Mouse (Mus musculus): ENCODE measurements around the gene AU015836.

DNA sequence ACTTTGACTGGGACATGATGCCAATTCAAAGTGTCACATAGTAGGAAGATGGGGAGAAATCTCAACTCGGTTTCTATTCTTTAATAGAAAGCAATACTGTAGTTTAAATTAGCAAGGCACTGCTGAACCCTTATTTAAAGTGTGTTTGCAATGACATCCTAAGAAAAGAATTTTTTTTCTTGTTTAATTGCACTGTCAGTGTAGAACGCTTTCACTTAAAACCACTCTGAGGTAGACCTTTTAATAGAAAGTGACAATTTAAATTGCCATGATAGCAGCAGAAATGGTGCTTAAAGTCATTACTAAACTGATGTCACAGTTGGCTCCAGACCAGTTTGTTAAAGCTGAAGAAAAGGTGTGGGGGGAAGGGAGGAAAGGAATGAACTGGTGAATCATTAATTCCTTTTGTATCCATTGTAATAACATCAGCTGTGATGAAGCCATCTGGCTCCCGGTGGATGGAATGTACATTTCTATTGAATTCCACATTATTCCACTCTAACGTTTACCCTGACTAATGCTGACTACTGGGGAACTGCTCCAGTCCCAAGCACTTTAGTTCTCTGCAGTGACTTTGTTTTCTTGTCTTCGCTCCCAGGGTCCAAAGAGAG, 53.9 kb downstream of the AU015836 start:
- TF ChIP-seq POLR2A (IDR thresholded peaks at IDR 0.05; ENCODE audit: insufficient read depth, low read depth, low read length) (no peak), CTCF (IDR thresholded peaks at IDR 0.05; ENCODE audit: insufficient read depth, low read depth, low read length) (no peak)

Data from olfactory bulb, adult 2 months (tissue).